Mouse (Mus musculus) heart, embryonic 15.5 days (tissue): ENCODE results near the gene Tmc3. TPM values are rescaled to one million over a fixed set of nuclear protein-coding genes. Genes with fewer than 3 reads are reported as not detected.
A peak's percentile ranks its signal among the peaks of the same experiment; 100 is the strongest.

ENCODE experiments used
- ATAC-seq: fragments of 200-750 bp; cut with Nextera tagmentation; replicated peaks from 2 replicates; pipeline ENCODE4 v1.8.0; 2017; ENCODE audit warnings: low read depth, moderate TSS enrichment; ENCODE audit not compliant: insufficient number of reproducible peaks, insufficient read depth, low FRiP score
- H3K27ac ChIP-seq: fragments of 300-500 bp; sonication (generic); 2 replicates; pipeline ENCODE4 v1.5.1; 2015; ENCODE audit warnings: mild to moderate bottlenecking, inconsistent platforms
- H3K27me3 ChIP-seq: fragments of 300-500 bp; sonication (generic); 2 replicates; pipeline ENCODE4 v1.6.1; 2015; ENCODE audit warnings: inconsistent platforms
- H3K36me3 ChIP-seq: fragments of 300-500 bp; sonication (generic); 2 replicates; pipeline ENCODE4 v1.6.1; 2015; ENCODE audit warnings: mild to moderate bottlenecking, inconsistent platforms
- H3K4me1 ChIP-seq: fragments of 300-500 bp; sonication (generic); replicated peaks from 2 replicates; pipeline ENCODE4 v1.6.1; 2015; ENCODE audit warnings: inconsistent platforms
- H3K4me2 ChIP-seq: fragments of 300-500 bp; sonication (generic); 2 replicates; pipeline ENCODE4 v1.6.1; 2015; ENCODE audit warnings: inconsistent platforms, mild to moderate bottlenecking, moderate library complexity
- H3K4me3 ChIP-seq: fragments of 300-500 bp; sonication (generic); 2 replicates; pipeline ENCODE4 v1.5.1; 2015; ENCODE audit warnings: mild to moderate bottlenecking, inconsistent platforms
- H3K9ac ChIP-seq: fragments of 300-500 bp; sonication (generic); 2 replicates; pipeline ENCODE4 v1.6.1; 2015; ENCODE audit warnings: mild to moderate bottlenecking, inconsistent platforms
- H3K9me3 ChIP-seq: fragments of 300-500 bp; sonication (generic); replicated peaks from 2 replicates; pipeline ENCODE4 v1.6.1; 2016; ENCODE audit warnings: inconsistent platforms
- WGBS: fragments of 180-500 bp; shearing (Covaris S2); methylation state at CpG from one replicate; pipeline ENCODE4 v1.1.7; 2015; ENCODE audit warnings: mixed read lengths; 5-methylcytosine and 5-hydroxymethylcytosine counted together
- polyA plus RNA-seq: library from polyadenylated mRNA; unstranded; fragments of >200 nt; fragmentation: Nextera tagmentation; extraction: Ambion mirVana; gene quantifications from 2 replicates; pipeline ENCODE4 v1.2.1, GENCODE M21; 2015

Tmc3 gene
- polyA plus RNA-seq, 1 experiment from 2014 or later: 0.64 TPM

DNA sequence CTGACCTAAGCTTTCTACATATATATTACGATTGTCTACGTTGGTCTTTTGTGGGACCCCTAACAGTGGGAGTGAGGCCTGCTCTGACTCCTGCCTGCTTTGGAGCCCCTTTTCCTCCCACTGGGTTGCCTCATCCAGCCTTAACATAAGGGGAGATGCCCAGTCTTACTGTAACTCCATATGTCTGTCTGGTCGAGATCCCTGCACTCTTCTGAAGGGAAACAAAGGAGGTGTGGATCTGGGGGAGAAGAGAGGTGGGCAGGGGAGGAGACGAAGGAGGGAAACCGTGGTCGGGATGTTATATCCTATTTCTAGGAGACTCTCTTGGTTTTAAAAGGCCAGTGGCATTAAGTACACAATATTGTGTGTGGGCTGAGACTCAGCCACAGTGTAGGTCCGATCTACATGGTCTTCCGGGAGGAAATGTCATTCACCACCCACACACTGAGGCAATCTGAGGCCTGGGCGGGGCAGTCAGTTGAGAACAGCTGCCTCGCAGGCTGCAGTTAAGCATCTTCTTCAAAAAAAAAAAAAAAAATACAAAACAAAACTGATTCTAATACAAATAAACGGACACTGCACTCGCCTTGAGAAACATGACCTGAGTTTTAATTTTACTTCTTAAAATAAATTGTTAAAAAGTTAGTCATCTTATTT lies 20.0 kb upstream of the Tmc3 start:
- 53% methylated on average over 12 of the region's 12 CpGs for WGBS
- 0 out of 2 replicates have a peak, but pooled peaks have one; percentile 58 for ATAC-seq
- no peak overlapping the region for H3K27ac ChIP-seq

DNA sequence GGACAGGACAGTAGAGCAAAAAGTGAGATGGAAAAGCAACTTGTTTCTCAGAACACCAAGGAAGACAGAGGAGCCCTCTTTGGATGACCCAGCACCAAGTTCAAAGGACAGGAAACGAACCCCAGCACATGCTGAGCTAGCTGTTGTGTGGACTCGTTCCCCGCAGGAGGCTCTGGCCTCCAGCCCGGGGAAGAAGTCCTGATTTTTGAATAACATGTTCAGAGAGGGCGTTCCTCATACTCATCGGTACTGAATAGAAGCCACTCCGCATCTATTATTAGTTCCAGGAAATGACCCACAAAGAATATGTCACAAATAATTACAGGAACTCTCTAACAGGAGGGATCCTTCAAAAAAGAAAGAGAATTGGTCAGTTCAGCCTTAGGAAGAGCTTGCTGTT lies 18.8 kb upstream of the Tmc3 start:
- Histone ChIP-seq H3K4me2 (no peak overlapping the region), H3K27ac (no peak overlapping the region), H3K9me3 (no peaks in the 10 kb centered on the region), H3K9ac (no peak overlapping the region), H3K27me3 (no peaks in the 10 kb centered on the region), H3K4me1 (0 out of 2 replicates have a peak, but pooled peaks cover 2% of the 10 kb centered on the region), H3K36me3 (no peaks in the 10 kb centered on the region), H3K4me3 (no peak overlapping the region)
- WGBS: 25% methylated on average over 7 of the region's 7 CpGs
- no peak for ATAC-seq

More for the DNA sequence above, 20.0 kb upstream of the Tmc3 start:
- H3K9ac ChIP-seq: no peak overlapping the region
- no peaks in the 10 kb centered on the region for H3K9me3 ChIP-seq
- H3K4me2 ChIP-seq: no peak overlapping the region
- no peaks in the 10 kb centered on the region for H3K27me3 ChIP-seq
- no peak overlapping the region for H3K4me3 ChIP-seq
- H3K4me1 ChIP-seq: no peaks in the 10 kb centered on the region
- no peaks in the 10 kb centered on the region for H3K36me3 ChIP-seq

GRCm38 (mm10) chr7:83567841-83568500 lies 16.8 kb upstream of the Tmc3 start:
- Histone ChIP-seq H3K9ac (no peak overlapping the region), H3K4me2 (no peak overlapping the region; the same call in 1 of the 2 replicates), H3K27ac (no peak overlapping the region), H3K4me1 (0 out of 2 replicates have a peak, but pooled peaks cover 2% of the 10 kb centered on the region), H3K27me3 (no peaks in the 10 kb centered on the region), H3K4me3 (no peak overlapping the region), H3K36me3 (no peaks in the 10 kb centered on the region), H3K9me3 (no peaks in the 10 kb centered on the region)
- ATAC-seq: no peak
- 43% methylated on average over 16 of the region's 16 CpGs for WGBS

GRCm38 (mm10) chr7:83568815-83569214 lies 15.9 kb upstream of the Tmc3 start:
- Histone ChIP-seq H3K4me1 (0 out of 2 replicates have a peak, but pooled peaks cover 2% of the 10 kb centered on the region), H3K27me3 (no peaks in the 10 kb centered on the region), H3K36me3 (no peaks in the 10 kb centered on the region), H3K9me3 (no peaks in the 10 kb centered on the region), H3K4me3 (no peak overlapping the region), H3K4me2 (no peak overlapping the region), H3K9ac (no peak overlapping the region), H3K27ac (no peak overlapping the region)
- no peak for ATAC-seq
- WGBS: 85% methylated on average over 2 of the region's 2 CpGs

DNA sequence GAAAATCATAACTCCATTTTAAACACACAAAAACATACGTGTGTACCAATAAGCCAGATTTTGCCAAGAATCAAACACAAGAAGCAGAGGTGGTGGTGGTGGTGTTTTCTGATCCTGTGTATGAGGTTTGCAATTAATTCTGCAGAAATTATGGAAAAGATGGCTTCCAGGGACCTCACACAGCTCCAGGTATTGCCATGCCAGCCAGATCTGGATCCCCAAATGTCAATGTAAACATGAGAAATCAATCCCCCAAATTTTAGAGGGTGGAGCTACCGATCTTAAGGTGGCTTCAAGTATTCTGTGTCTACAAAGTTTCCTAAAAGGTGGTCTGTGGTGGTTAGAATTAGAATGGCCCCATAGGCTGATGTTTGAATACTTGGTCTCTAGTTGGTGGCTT lies 15.3 kb upstream of the Tmc3 start:
- 77% methylated on average over 2 of the region's 2 CpGs for WGBS
- Histone ChIP-seq H3K4me3 (no peak overlapping the region), H3K36me3 (no peaks in the 10 kb centered on the region), H3K4me1 (0 out of 2 replicates have a peak, but pooled peaks cover 2% of the 10 kb centered on the region), H3K27ac (no peak overlapping the region), H3K9me3 (no peaks in the 10 kb centered on the region), H3K9ac (no peak overlapping the region), H3K4me2 (no peak overlapping the region), H3K27me3 (no peaks in the 10 kb centered on the region)
- ATAC-seq: no peak

GRCm38 (mm10) chr7:83571077-83571476 lies 13.7 kb upstream of the Tmc3 start:
- no peak overlapping the region for H3K9ac ChIP-seq
- no peak overlapping the region for H3K27ac ChIP-seq
- no peak overlapping the region for H3K4me3 ChIP-seq
- 37% methylated on average over 4 of the region's 4 CpGs for WGBS
- 0 out of 2 replicates have a peak, but pooled peaks cover 2% of the 10 kb centered on the region for H3K4me1 ChIP-seq
- ATAC-seq: no peak
- no peak overlapping the region for H3K4me2 ChIP-seq
- H3K9me3 ChIP-seq: no peaks in the 10 kb centered on the region
- no peaks in the 10 kb centered on the region for H3K36me3 ChIP-seq
- H3K27me3 ChIP-seq: no peaks in the 10 kb centered on the region

- no peaks in the 10 kb centered on the region for H3K27me3 ChIP-seq
- no peaks in the 10 kb centered on the region for H3K36me3 ChIP-seq
- no peak overlapping the region for H3K9ac ChIP-seq
- ATAC-seq: no peak
- H3K27ac ChIP-seq: no peak overlapping the region
- H3K9me3 ChIP-seq: no peaks in the 10 kb centered on the region
- H3K4me3 ChIP-seq: no peak overlapping the region
- WGBS: 54% methylated on average over 3 of the region's 3 CpGs
- H3K4me2 ChIP-seq: no peak overlapping the region
- H3K4me1 ChIP-seq: 0 out of 2 replicates have a peak, but pooled peaks cover 2% of the 10 kb centered on the region
Measured at GRCm38 (mm10) chr7:83571901-83572300, 12.8 kb upstream of the Tmc3 start.

GRCm38 (mm10) chr7:83572451-83572850 lies 12.3 kb upstream of the Tmc3 start:
- no peak for ATAC-seq
- Histone ChIP-seq H3K27ac (no peak overlapping the region), H3K27me3 (no peaks in the 10 kb centered on the region), H3K36me3 (no peaks in the 10 kb centered on the region), H3K4me1 (0 out of 2 replicates have a peak, but pooled peaks cover 2% of the 10 kb centered on the region), H3K4me2 (no peak overlapping the region), H3K4me3 (no peak overlapping the region), H3K9me3 (no peaks in the 10 kb centered on the region), H3K9ac (no peak overlapping the region)
- 51% methylated on average over 2 of the region's 2 CpGs for WGBS

- no peaks in the 10 kb centered on the region for H3K36me3 ChIP-seq
- no peak overlapping the region for H3K9ac ChIP-seq
- no peaks in the 10 kb centered on the region for H3K27me3 ChIP-seq
- no peak for ATAC-seq
- no peak overlapping the region for H3K4me2 ChIP-seq
- H3K9me3 ChIP-seq: no peaks in the 10 kb centered on the region
- H3K4me1 ChIP-seq: peaks cover 8% of the 10 kb centered on the region
- WGBS: 65% methylated on average over 4 of the region's 4 CpGs
- H3K4me3 ChIP-seq: no peak overlapping the region
- no peak overlapping the region for H3K27ac ChIP-seq
Measured at GRCm38 (mm10) chr7:83580946-83581345, 3.8 kb upstream of the Tmc3 start.

GRCm38 (mm10) chr7:83594056-83594455 lies 9.3 kb downstream of the Tmc3 start:
- no peaks in the 10 kb centered on the region for H3K4me1 ChIP-seq
- no peaks in the 10 kb centered on the region for H3K27me3 ChIP-seq
- no peak overlapping the region for H3K4me2 ChIP-seq
- no peak for ATAC-seq
- H3K36me3 ChIP-seq: no peaks in the 10 kb centered on the region
- no peaks in the 10 kb centered on the region for H3K9me3 ChIP-seq
- WGBS: 80% methylated on average over 3 of the region's 3 CpGs
- no peak overlapping the region for H3K4me3 ChIP-seq
- H3K27ac ChIP-seq: no peak overlapping the region
- H3K9ac ChIP-seq: no peak overlapping the region

DNA sequence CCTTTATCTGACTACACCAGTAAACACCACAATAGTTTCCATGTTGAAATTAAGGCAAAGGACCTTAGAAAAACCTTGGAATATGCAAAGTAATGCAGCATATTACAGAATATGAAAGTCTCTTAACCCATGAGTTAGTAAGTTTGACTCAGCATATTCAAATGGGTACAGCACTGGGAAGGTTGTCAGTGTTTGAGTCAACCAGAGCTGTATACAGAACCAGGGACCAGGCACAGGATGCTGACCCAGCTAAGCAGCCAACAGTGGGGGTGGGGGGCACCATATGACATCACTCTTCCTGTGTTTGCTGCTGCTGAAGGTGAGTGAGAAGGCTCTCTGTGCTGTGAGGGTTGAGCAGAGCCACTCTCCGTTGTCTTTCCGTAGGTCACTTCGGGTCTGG lies 12.3 kb downstream of the Tmc3 start:
- H3K36me3 ChIP-seq: no peaks in the 10 kb centered on the region
- no peak overlapping the region for H3K9ac ChIP-seq
- 84% methylated on average over 3 of the region's 3 CpGs for WGBS
- no peaks in the 10 kb centered on the region for H3K4me1 ChIP-seq
- no peaks in the 10 kb centered on the region for H3K27me3 ChIP-seq
- H3K4me2 ChIP-seq: no peak overlapping the region
- no peaks in the 10 kb centered on the region for H3K9me3 ChIP-seq
- no peak for ATAC-seq
- H3K4me3 ChIP-seq: no peak overlapping the region
- no peak overlapping the region for H3K27ac ChIP-seq
